Mouse (Mus musculus) adrenal gland, postnatal 0 days (tissue): ENCODE data around the gene Rps12-ps3. TPM values are rescaled to one million over a fixed set of nuclear protein-coding genes. Genes with fewer than 3 reads are reported as not detected.

Source experiments
- polyA plus RNA-seq: library from polyadenylated mRNA; unstranded; fragments of >200 nt; fragmentation: Nextera tagmentation; extraction: Ambion mirVana; gene quantifications from 2 replicates; pipeline ENCODE4 v1.2.1, GENCODE M21; 2015

The Rps12-ps3 gene
- 7.6 and 26.5 TPM in 2 replicates for polyA plus RNA-seq

DNA sequence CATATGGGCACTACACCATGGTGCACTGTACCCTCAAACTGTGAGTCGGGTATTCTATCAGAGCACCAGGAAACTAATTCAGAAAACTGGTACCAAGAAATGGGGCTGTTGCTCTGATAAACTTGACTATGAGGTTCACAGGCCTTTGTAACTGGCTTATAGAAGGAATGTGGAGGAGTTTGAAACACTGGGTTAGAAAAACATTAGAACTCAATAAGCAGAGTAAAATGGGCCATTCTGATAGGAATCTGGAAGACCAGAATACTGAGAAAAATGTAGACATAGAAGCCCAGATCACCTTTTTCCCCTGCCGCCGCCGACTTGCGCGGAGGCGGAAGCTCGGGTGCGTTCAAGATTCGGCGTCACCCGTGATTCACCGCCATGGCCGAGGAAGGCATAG, at the start of gene Rps12-ps3:
TSS of gene Rps12-ps3 (plus strand) at position 301 of the 400 bp plus-strand sequence.

DNA sequence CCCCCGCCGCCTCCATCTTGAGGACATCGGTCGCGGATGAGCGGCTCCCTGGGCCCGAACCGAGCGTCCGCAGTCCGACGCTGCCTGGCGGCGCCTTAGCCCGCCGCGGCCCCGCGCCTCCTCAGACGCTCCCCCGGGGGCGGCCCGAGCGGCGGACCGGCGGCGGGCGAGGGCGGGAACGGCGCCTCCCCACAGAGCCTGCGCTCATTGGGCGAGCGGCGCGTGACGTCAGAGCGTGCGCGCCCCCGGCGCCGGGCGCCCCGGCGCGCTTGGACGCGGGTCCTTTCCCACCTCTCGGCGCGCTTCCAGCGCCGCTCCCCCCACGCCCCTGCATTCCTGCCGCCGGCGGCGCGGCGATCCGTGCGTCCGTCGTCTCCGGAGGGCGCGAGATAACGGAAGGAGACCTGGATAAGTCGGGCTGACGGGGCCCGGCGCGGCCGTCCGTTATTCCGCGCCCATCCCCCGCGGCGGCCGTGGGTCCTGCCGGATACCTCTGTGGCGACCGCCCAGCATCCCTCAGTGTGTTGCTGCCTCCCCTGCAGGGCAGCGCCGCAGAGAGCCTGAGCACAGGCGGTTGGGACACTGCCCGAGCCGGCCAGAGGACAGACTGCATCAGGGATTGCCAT, 23.7 kb downstream of the Rps12-ps3 start, which contains the start of gene Pdzd8:
TSS of gene Pdzd8 (minus strand) at position 123 of the 626 bp plus-strand sequence.

Other genes starting within 250 kb of the Rps12-ps3 start
- gene Shtn1, start 246.2 kb upstream of the Rps12-ps3 start, polyA plus RNA-seq = 3.3 and 6.1 TPM in 2 replicates
- not detected in 2 replicates for gene Vax1, start 152.2 kb upstream of the Rps12-ps3 start, polyA plus RNA-seq
- gene Kcnk18, start 103.1 kb upstream of the Rps12-ps3 start, polyA plus RNA-seq = not detected in 2 replicates
- gene Slc18a2, start 61.4 kb upstream of the Rps12-ps3 start, polyA plus RNA-seq = 37.1 and 74.7 TPM in 2 replicates
- gene Pdzd8, start 23.5 kb downstream of the Rps12-ps3 start, polyA plus RNA-seq = 6.7 and 7.8 TPM in 2 replicates
- gene Emx2, start 136.1 kb downstream of the Rps12-ps3 start, polyA plus RNA-seq = 0.24 and 2.9 TPM in 2 replicates